Mouse (Mus musculus): Measurements from ENCODE around the gene Ubl3.

DNA sequence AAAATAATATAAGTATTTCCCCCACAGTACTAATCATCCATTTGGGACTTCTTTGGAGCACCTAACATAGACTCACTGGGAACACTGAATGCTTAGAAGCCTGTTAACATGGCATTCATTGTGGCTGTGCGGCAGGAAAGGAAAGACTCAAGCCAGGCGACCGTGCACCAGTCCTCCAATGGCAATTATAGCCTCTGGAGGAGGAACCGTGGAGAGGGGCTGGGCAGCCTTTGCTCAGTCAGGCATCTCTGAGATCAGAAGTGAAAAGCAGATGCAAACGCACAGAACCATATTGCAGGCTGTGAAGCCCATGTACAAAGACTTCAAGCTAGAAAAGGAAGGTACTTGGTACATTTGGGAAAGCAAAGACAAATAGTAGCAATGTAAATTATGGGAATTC lies 20.4 kb downstream of the Ubl3 start:
- TF ChIP-seq POLR2A (IDR thresholded peaks at IDR 0.05; ENCODE audit: borderline replicate concordance, extremely low read depth, insufficient read depth, insufficient read length, poor library complexity, severe bottlenecking), result no peak
- no peak for TF ChIP-seq CTCF (IDR thresholded peaks at IDR 0.05; ENCODE audit: borderline replicate concordance, extremely low read depth, insufficient read depth, insufficient read length)
